Mouse (Mus musculus) Patski (cell line): ENCODE measurements at regions not wholly inside any gene's neighbourhood (a gene's known extent, or its start where the extent isn't known, plus 50 kb on each side); places are given as distances from the start of the nearest gene placed in this dataset.

Experiments used
- ATAC-seq: fragments of 100-300 bp; one replicate; pipeline ENCODE4 v1.8.0; 2021
- CTCF ChIA-PET: fragments of 350-600 bp; sonication (Branson Sonifier 250); formaldehyde crosslinking; loops from one replicate; lab custom pipeline; 2022; ENCODE audit warnings: inconsistent platforms; lab: Charles Lee
- POLR2A ChIA-PET: fragments of 350-600 bp; sonication (Branson Sonifier 250); formaldehyde crosslinking; loops from one replicate; lab custom pipeline; 2022; ENCODE audit warnings: antibody characterized with exemption, inconsistent platforms; lab: Charles Lee
- DNase-seq: peaks from one replicate; pipeline ENCODE4 v3.0.0-alpha.2; 2011; ENCODE audit warnings: low read depth, low spot score
- H3K27me3 ChIP-seq: fragments of 371-371 bp; one replicate; pipeline ENCODE4 v1.5.1; 2021
- CTCF ChIP-seq: fragments of 100-300 bp; IDR thresholded peaks from one replicate; pipeline ENCODE4 v1.5.1; 2021
- in situ Hi-C: fragments of 300-500 bp; cut with MboI; formaldehyde crosslinking; loops from 3 replicates; pipeline ENCODE4 v1.11.1; 2018; ENCODE audit warnings: low pct_unique_long_range_greater_than_20kb, mixed read lengths

DNA sequence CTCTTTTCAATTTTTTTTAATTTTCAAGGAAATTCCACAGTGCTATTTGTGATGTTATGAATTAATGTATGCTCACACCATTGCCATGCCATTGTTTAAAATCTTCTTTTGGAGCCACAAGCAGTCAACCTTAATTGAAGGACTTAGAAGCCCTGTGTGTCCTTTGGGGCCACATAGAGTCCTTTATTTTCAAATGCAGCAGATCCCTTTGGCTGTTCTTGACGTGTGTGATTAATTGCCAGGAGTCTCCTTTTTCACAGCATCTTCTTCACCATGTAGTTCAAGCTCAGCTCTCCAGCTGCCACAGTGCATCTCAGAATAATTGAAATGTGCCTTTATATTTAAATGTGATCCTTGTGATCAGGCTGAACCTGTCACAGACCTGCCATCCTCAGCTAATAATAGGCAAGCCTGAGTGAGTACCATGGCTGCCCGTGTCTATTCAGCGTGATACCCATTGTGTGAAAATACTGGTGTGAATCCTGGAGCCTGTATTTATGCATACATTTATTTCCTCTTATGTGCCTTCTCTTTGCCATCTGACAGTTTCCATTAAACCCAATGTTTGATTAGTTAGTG, 114.4 kb upstream of the Ndst4 start:
- in situ Hi-C loops = no loop called here
- no peak for TF ChIP-seq CTCF
- no peak for DNase-seq
- no peak for ATAC-seq
- ChIA-PET CTCF (no interaction called here), POLR2A (no interaction called here)
- no peaks in the 10 kb centered on the region for H3K27me3 ChIP-seq

GRCm38 (mm10) chr3:125306675-125307074, 97.2 kb upstream of the Ndst4 start:
- no peak for TF ChIP-seq CTCF
- H3K27me3 ChIP-seq = peaks cover 6% of the 10 kb centered on the region
- ChIA-PET POLR2A (no interaction called here), CTCF (no interaction called here)
- ATAC-seq (no peak), DNase-seq (no peak)
- in situ Hi-C loops = no loop called here

DNA sequence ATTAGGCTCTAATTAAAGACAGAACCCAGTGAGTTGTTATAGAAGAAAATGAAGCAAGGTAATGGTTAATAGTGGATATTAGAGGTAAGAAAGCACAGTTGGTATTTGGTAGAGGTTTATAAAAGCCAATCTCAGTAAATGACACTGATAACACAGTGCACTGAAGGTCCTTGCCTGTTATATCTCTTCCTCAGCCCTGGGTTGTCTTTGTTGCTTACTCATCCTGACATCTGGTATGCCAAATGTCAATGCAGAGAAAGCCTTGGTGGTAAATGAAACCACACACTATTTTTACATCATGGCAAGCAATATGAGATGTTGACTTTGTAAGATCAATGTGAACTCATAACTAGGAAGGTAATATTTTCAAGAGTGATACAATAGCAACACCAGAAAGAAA, 76.8 kb upstream of the Ndst4 start:
- ATAC-seq = no peak
- in situ Hi-C loops = no loop called here
- no peak for TF ChIP-seq CTCF
- ChIA-PET CTCF (no interaction called here), POLR2A (no interaction called here)
- H3K27me3 ChIP-seq = no peaks in the 10 kb centered on the region
- DNase-seq = no peak

- ATAC-seq = no peak
- in situ Hi-C loops = no loop called here
Measured at GRCm38 (mm10) chr3:125337423-125337822, 66.5 kb upstream of the Ndst4 start.

GRCm38 (mm10) chr3:125338178-125338692, 65.6 kb upstream of the Ndst4 start:
- H3K27me3 ChIP-seq = peaks cover 12% of the 10 kb centered on the region
- ATAC-seq (peak; percentile 17), DNase-seq (no peak)
- ChIA-PET POLR2A (no interaction called here), CTCF (no interaction called here)
- TF ChIP-seq CTCF = no peak
- in situ Hi-C loops = no loop called here

More at GRCm38 (mm10) chr3:125337423-125337822, 66.5 kb upstream of the Ndst4 start:
- no peak for TF ChIP-seq CTCF
- ChIA-PET POLR2A (no interaction called here), CTCF (no interaction called here)
- peaks cover 12% of the 10 kb centered on the region for H3K27me3 ChIP-seq
- no peak for DNase-seq
